Mouse (Mus musculus) hindbrain, postnatal 0 days (tissue): ENCODE measurements around the gene Syne4. TPM values are rescaled to one million over a fixed set of nuclear protein-coding genes. Genes with fewer than 3 reads are reported as not detected.

Experiments used
- ATAC-seq: fragments of 200-750 bp; cut with Nextera tagmentation; 2 replicates; pipeline ENCODE4 v1.8.0; 2017; ENCODE audit warnings: mild to moderate bottlenecking, moderate TSS enrichment, moderate library complexity
- DNase-seq: peaks from one replicate; pipeline ENCODE4 v3.0.0-alpha.2; 2015; ENCODE audit warnings: low spot score
- H3K27ac ChIP-seq: fragments of 300-500 bp; sonication (generic); 2 replicates; pipeline ENCODE4 v1.5.1; 2014; ENCODE audit warnings: mild to moderate bottlenecking
- H3K27me3 ChIP-seq: fragments of 300-500 bp; sonication (generic); 2 replicates; pipeline ENCODE4 v1.6.1; 2014; ENCODE audit warnings: low read length, mixed read lengths; ENCODE audit not compliant: insufficient read depth
- H3K36me3 ChIP-seq: fragments of 300-500 bp; sonication (generic); 2 replicates; pipeline ENCODE4 v1.6.1; 2014; ENCODE audit warnings: low read length, mixed read lengths; ENCODE audit not compliant: insufficient read depth
- H3K4me1 ChIP-seq: fragments of 300-500 bp; sonication (generic); 2 replicates; pipeline ENCODE4 v1.6.1; 2014; ENCODE audit warnings: antibody characterized with exemption, low read length, mixed read lengths; ENCODE audit not compliant: insufficient read depth
- H3K4me2 ChIP-seq: fragments of 300-500 bp; sonication (generic); 2 replicates; pipeline ENCODE4 v1.6.1; 2014; ENCODE audit warnings: low read depth, mild to moderate bottlenecking, low read length, moderate library complexity, mixed read lengths
- H3K4me3 ChIP-seq: fragments of 300-500 bp; sonication (generic); 2 replicates; pipeline ENCODE4 v1.5.1; 2014; ENCODE audit warnings: low read length
- H3K9ac ChIP-seq: fragments of 300-500 bp; sonication (generic); replicated peaks from 2 replicates; pipeline ENCODE4 v1.6.1; 2014; ENCODE audit warnings: mild to moderate bottlenecking, low read length, moderate library complexity, mixed read lengths
- H3K9me3 ChIP-seq: fragments of 300-500 bp; sonication (generic); 2 replicates; pipeline ENCODE4 v1.6.1; 2016; ENCODE audit warnings: low read length, mixed read lengths
- CTCF ChIP-seq: IDR thresholded peaks from 2 replicates; pipeline ENCODE4 v1.5.1; 2016; ENCODE audit warnings: antibody characterized with exemption, control low read depth, low read depth
- WGBS: fragments of 180-500 bp; shearing (Covaris S2); extraction: QIAGEN DNeasy Blood & Tissue Kit; methylation state at CpG from one replicate; pipeline ENCODE4 v1.1.7; 2014; 5-methylcytosine and 5-hydroxymethylcytosine counted together
- polyA plus RNA-seq: library from polyadenylated mRNA; unstranded; fragments of >200 nt; fragmentation: Nextera tagmentation; extraction: Ambion mirVana; gene quantifications from 2 replicates; pipeline ENCODE4 v1.2.1, GENCODE M21; 2015
- total RNA-seq: library from RNA; depleted of rRNA; stranded (reverse); fragments of >200 nt; gene quantifications from 2 replicates; pipeline ENCODE4 v1.2.3, GENCODE M21; 2014

The Syne4 gene
- total and polyA plus RNA-seq, 2 experiments from 2014 or later: 12.6 to 16.5 TPM

- no peak overlapping the region for H3K9ac ChIP-seq
- no peaks in the 10 kb centered on the region for H3K9me3 ChIP-seq
- ATAC-seq (no peak), DNase-seq (peak; percentile 68)
- H3K4me3 ChIP-seq: no peak overlapping the region
- 31% methylated on average over 21 of the region's 21 CpGs for WGBS
- H3K4me2 ChIP-seq: no peak overlapping the region
- H3K27me3 ChIP-seq: peaks cover 3% of the 10 kb centered on the region; the same call in 1 of the 2 replicates
- H3K27ac ChIP-seq: no peak overlapping the region
- H3K36me3 ChIP-seq: no peaks in the 10 kb centered on the region
- H3K4me1 ChIP-seq: peaks cover 5% of the 10 kb centered on the region; the same call in 1 of the 2 replicates
- no peak for TF ChIP-seq CTCF
Observed at GRCm38 (mm10) chr7:30346635-30347379, 32.2 kb downstream of the Syne4 start.

- no peaks in the 10 kb centered on the region for H3K36me3 ChIP-seq
- H3K9me3 ChIP-seq: no peaks in the 10 kb centered on the region
- ATAC-seq (peak; percentile 82), DNase-seq (peak; percentile 89)
- H3K4me2 ChIP-seq: peak overlapping the region; percentile 32
- H3K4me1 ChIP-seq: peaks cover 5% of the 10 kb centered on the region; the same call in 1 of the 2 replicates
- H3K27me3 ChIP-seq: peaks cover 3% of the 10 kb centered on the region; the same call in 1 of the 2 replicates
- H3K4me3 ChIP-seq: 0 out of 2 replicates have a peak overlapping the region, but pooled peaks have one; percentile 10
- no peak overlapping the region for H3K9ac ChIP-seq
- peak; percentile 68 for TF ChIP-seq CTCF
- H3K27ac ChIP-seq: no peak overlapping the region
- WGBS: 1% methylated on average over 30 of the region's 30 CpGs
Observed at GRCm38 (mm10) chr7:30347828-30348227, 33.2 kb downstream of the Syne4 start.

- Histone ChIP-seq H3K9ac (no peak overlapping the region), H3K4me2 (no peak overlapping the region), H3K27me3 (no peaks in the 10 kb centered on the region), H3K4me3 (no peak overlapping the region), H3K9me3 (no peaks in the 10 kb centered on the region), H3K36me3 (no peaks in the 10 kb centered on the region), H3K27ac (no peak overlapping the region), H3K4me1 (no peaks in the 10 kb centered on the region)
- ATAC-seq (peak; percentile 82), DNase-seq (peak; percentile 85)
- peak; percentile 85 for TF ChIP-seq CTCF
- 15% methylated on average over 6 of the region's 6 CpGs for WGBS
Observed at GRCm38 (mm10) chr7:30353279-30353822, 38.7 kb downstream of the Syne4 start.

GRCm38 (mm10) chr7:30354059-30354458 is 39.5 kb downstream of the Syne4 start:
- 73% methylated on average over 4 of the region's 4 CpGs for WGBS
- Histone ChIP-seq H3K4me3 (no peak overlapping the region), H3K27me3 (no peaks in the 10 kb centered on the region), H3K9ac (no peak overlapping the region), H3K4me2 (no peak overlapping the region), H3K27ac (no peak overlapping the region), H3K4me1 (no peaks in the 10 kb centered on the region), H3K36me3 (no peaks in the 10 kb centered on the region), H3K9me3 (no peaks in the 10 kb centered on the region)
- TF ChIP-seq CTCF: no peak
- no peak for DNase-seq
- ATAC-seq: peak; percentile 6; the same call in 1 of the 2 replicates

GRCm38 (mm10) chr7:30358378-30359186 is 44.0 kb downstream of the Syne4 start:
- no peaks in the 10 kb centered on the region for H3K9me3 ChIP-seq
- DNase-seq (no peak), ATAC-seq (no peak)
- 63% methylated on average over 7 of the region's 7 CpGs for WGBS
- peaks cover 25% of the 10 kb centered on the region for H3K4me1 ChIP-seq
- TF ChIP-seq CTCF: no peak
- no peak overlapping the region for H3K9ac ChIP-seq
- no peak overlapping the region for H3K4me2 ChIP-seq
- H3K27ac ChIP-seq: no peak overlapping the region
- H3K36me3 ChIP-seq: no peaks in the 10 kb centered on the region
- H3K27me3 ChIP-seq: no peaks in the 10 kb centered on the region
- H3K4me3 ChIP-seq: no peak overlapping the region

DNA sequence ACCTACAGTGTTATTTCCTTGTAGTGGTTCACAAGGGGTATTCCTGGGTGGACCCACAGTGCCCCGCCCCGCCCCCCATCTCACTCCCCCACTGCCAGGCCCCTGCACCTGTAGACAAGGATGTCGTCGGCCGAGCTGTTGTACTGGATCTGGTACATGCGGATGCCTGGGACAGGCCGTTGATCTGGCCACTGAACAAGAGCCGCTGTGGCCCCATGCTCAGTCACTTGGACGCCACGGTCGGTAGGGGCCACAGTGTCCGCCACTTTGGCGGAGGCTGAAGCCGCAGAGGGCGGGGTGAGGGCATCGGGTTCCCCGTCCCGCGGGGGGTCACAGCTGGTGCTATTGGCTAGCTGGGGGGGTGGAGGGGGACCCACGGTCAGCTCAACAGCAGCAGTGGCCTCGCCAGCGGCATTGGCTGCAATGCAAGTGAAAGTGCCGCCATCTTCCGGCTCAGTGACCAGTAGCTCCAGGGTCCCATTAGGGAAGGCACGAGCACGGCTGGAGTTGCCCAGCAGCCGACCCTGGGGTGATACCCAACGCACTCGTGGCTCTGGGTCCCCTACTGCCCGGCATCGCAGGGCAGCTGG is 44.8 kb downstream of the Syne4 start:
- H3K4me1 ChIP-seq: peaks cover 29% of the 10 kb centered on the region
- no peak overlapping the region for H3K4me3 ChIP-seq
- no peaks in the 10 kb centered on the region for H3K36me3 ChIP-seq
- no peaks in the 10 kb centered on the region for H3K9me3 ChIP-seq
- 73% methylated on average over 31 of the region's 31 CpGs for WGBS
- ATAC-seq (no peak), DNase-seq (no peak)
- no peak overlapping the region for H3K9ac ChIP-seq
- peak overlapping the region; percentile 10; the same call in 1 of the 2 replicates for H3K4me2 ChIP-seq
- TF ChIP-seq CTCF: no peak
- no peaks in the 10 kb centered on the region for H3K27me3 ChIP-seq
- H3K27ac ChIP-seq: no peak overlapping the region
